Mouse (Mus musculus) kidney, embryonic 14.5 days (tissue): ENCODE measurements around the gene Ankrd13b. TPM values are rescaled to one million over a fixed set of nuclear protein-coding genes. Genes with fewer than 3 reads are reported as not detected.

ENCODE experiments used
- ATAC-seq: fragments of 200-750 bp; cut with Nextera tagmentation; 2 replicates; pipeline ENCODE4 v1.8.0; 2017; ENCODE audit warnings: moderate number of reproducible peaks, mild to moderate bottlenecking, moderate TSS enrichment, moderate library complexity; ENCODE audit not compliant: low FRiP score, low TSS enrichment
- H3K27ac ChIP-seq: fragments of 300-500 bp; sonication (generic); 2 replicates; pipeline ENCODE4 v1.5.1; 2014; ENCODE audit warnings: low read depth, mild to moderate bottlenecking, low read length, moderate library complexity, mixed read lengths
- H3K27me3 ChIP-seq: fragments of 300-500 bp; sonication (generic); 2 replicates; pipeline ENCODE4 v1.6.1; 2014; ENCODE audit warnings: mild to moderate bottlenecking, low read length; ENCODE audit not compliant: control insufficient read depth, insufficient read depth
- H3K36me3 ChIP-seq: fragments of 300-500 bp; sonication (generic); 2 replicates; pipeline ENCODE4 v1.6.1; 2014; ENCODE audit warnings: low read length, mixed read lengths; ENCODE audit not compliant: control insufficient read depth, insufficient read depth
- H3K4me1 ChIP-seq: fragments of 300-500 bp; sonication (generic); 2 replicates; pipeline ENCODE4 v1.6.1; 2014; ENCODE audit warnings: low read length, mixed read lengths; ENCODE audit not compliant: control insufficient read depth, insufficient read depth
- H3K4me2 ChIP-seq: fragments of 300-500 bp; sonication (generic); replicated peaks from 2 replicates; pipeline ENCODE4 v1.6.1; 2014; ENCODE audit warnings: low read depth, mild to moderate bottlenecking, low read length
- H3K4me3 ChIP-seq: fragments of 300-500 bp; sonication (generic); 2 replicates; pipeline ENCODE4 v1.5.1; 2014; ENCODE audit warnings: mild to moderate bottlenecking, low read length
- H3K9ac ChIP-seq: fragments of 300-500 bp; sonication (generic); 2 replicates; pipeline ENCODE4 v1.6.1; 2014; ENCODE audit warnings: low read depth, mild to moderate bottlenecking, low read length, moderate library complexity
- H3K9me3 ChIP-seq: fragments of 300-500 bp; sonication (generic); 2 replicates; pipeline ENCODE4 v1.6.1; 2016; ENCODE audit warnings: low read length; ENCODE audit not compliant: control insufficient read depth
- WGBS: fragments of 180-500 bp; shearing (Covaris S2); extraction: QIAGEN DNeasy Blood & Tissue Kit; methylation state at CpG from one replicate; pipeline ENCODE4 v1.1.7; 2014; 5-methylcytosine and 5-hydroxymethylcytosine counted together
- polyA plus RNA-seq: library from polyadenylated mRNA; unstranded; fragments of >200 nt; fragmentation: Nextera tagmentation; extraction: Ambion mirVana; gene quantifications from 2 replicates; pipeline ENCODE4 v1.2.1, GENCODE M21; 2014

Gene Ankrd13b
- polyA plus RNA-seq, 1 experiment from 2014 or later, result 8.6 TPM

- no peak overlapping the region for H3K4me2 ChIP-seq
- no peaks in the 10 kb centered on the region for H3K9me3 ChIP-seq
- WGBS, result 87% methylated on average over 9 of the region's 9 CpGs
- no peak overlapping the region for H3K9ac ChIP-seq
- no peak for ATAC-seq
- peaks cover 35% of the 10 kb centered on the region for H3K27me3 ChIP-seq
- no peak overlapping the region for H3K4me3 ChIP-seq
- H3K27ac ChIP-seq, result no peak overlapping the region
- peaks cover 5% of the 10 kb centered on the region for H3K4me1 ChIP-seq
- H3K36me3 ChIP-seq, result peaks cover 26% of the 10 kb centered on the region
Observed at GRCm38 (mm10) chr11:77468397-77468796, 21.1 kb downstream of the Ankrd13b start.

- Histone ChIP-seq H3K27ac (no peak overlapping the region), H3K9ac (no peak overlapping the region), H3K4me1 (peaks cover 7% of the 10 kb centered on the region), H3K4me2 (peak overlapping the region; percentile 34), H3K36me3 (peaks cover 21% of the 10 kb centered on the region), H3K9me3 (no peaks in the 10 kb centered on the region), H3K4me3 (no peak overlapping the region; the same call in 1 of the 2 replicates), H3K27me3 (peaks cover 38% of the 10 kb centered on the region)
- 15% methylated on average over 20 of the region's 20 CpGs for WGBS
- ATAC-seq, result peak; percentile 36; the same call in 1 of the 2 replicates
Observed at GRCm38 (mm10) chr11:77467784-77468183, 21.7 kb downstream of the Ankrd13b start.

DNA sequence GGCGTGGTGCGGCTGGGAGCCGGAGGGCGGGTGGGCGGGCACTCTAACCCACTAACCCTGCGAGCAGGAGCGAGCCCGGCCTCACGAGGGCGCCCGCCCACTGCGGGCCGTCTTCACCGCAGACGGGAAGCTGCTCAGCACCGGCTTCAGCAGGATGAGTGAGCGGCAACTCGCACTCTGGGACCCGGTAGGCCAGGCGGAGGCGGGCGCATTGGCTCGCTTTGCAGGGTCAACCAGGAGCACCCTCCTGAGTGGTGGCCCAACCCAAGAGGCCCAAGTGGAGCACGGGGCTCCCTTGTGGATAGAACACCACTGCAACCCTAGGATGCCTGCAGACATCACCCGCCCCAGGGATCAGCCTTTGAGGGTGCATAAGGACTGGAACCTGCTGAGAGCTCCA is 22.3 kb downstream of the Ankrd13b start:
- H3K4me3 ChIP-seq, result peak overlapping the region; percentile 8; the same call in 1 of the 2 replicates
- H3K4me2 ChIP-seq, result peak overlapping the region; percentile 25; the same call in 1 of the 2 replicates
- H3K9ac ChIP-seq, result no peak overlapping the region
- 2% methylated on average over 25 of the region's 25 CpGs for WGBS
- H3K27ac ChIP-seq, result no peak overlapping the region
- ATAC-seq, result peak; percentile 28; the same call in 1 of the 2 replicates
- H3K9me3 ChIP-seq, result no peaks in the 10 kb centered on the region
- H3K27me3 ChIP-seq, result peaks cover 42% of the 10 kb centered on the region
- peaks cover 14% of the 10 kb centered on the region for H3K36me3 ChIP-seq
- peaks cover 12% of the 10 kb centered on the region for H3K4me1 ChIP-seq

- no peak for ATAC-seq
- H3K4me2 ChIP-seq, result peak overlapping the region; percentile 25; the same call in 1 of the 2 replicates
Observed at GRCm38 (mm10) chr11:77466544-77466943, 22.9 kb downstream of the Ankrd13b start.

DNA sequence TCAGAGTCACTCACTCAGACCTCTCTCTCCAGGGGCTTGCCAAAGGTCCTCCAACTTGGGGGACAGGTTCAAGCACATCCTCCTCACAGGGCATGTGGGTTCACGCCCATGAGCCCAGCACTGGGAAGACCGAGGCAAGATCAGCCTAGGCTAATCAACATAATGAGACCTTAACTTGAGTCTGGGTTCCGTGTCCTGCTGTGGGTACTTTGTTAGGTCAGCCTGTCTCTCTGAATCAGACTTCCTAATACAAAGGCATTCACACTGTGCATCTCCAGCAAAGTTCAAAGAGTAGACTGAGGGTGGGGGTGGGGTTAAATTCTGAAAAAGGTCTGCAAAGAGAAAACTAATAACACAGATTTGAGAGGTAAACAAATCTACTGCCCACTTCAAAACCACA is 24.4 kb downstream of the Ankrd13b start:
- no peak for ATAC-seq
- Histone ChIP-seq H3K36me3 (no peaks in the 10 kb centered on the region), H3K9me3 (no peaks in the 10 kb centered on the region), H3K9ac (no peak overlapping the region), H3K4me1 (peaks cover 17% of the 10 kb centered on the region), H3K4me3 (no peak overlapping the region), H3K27ac (no peak overlapping the region), H3K4me2 (no peak overlapping the region), H3K27me3 (peaks cover 50% of the 10 kb centered on the region)
- WGBS, result 62% methylated on average over 3 of the region's 3 CpGs

More at GRCm38 (mm10) chr11:77466544-77466943, 22.9 kb downstream of the Ankrd13b start:
- WGBS, result 31% methylated on average over 9 of the region's 9 CpGs
- H3K9me3 ChIP-seq, result no peaks in the 10 kb centered on the region
- H3K9ac ChIP-seq, result no peak overlapping the region
- peaks cover 46% of the 10 kb centered on the region for H3K27me3 ChIP-seq
- peaks cover 8% of the 10 kb centered on the region; the same call in 1 of the 2 replicates for H3K36me3 ChIP-seq
- no peak overlapping the region for H3K4me3 ChIP-seq
- H3K4me1 ChIP-seq, result peaks cover 17% of the 10 kb centered on the region
- H3K27ac ChIP-seq, result no peak overlapping the region

GRCm38 (mm10) chr11:77464684-77465083 is 24.8 kb downstream of the Ankrd13b start:
- Histone ChIP-seq H3K27me3 (peaks cover 50% of the 10 kb centered on the region), H3K36me3 (no peaks in the 10 kb centered on the region), H3K4me1 (peaks cover 17% of the 10 kb centered on the region), H3K4me2 (no peak overlapping the region), H3K4me3 (no peak overlapping the region), H3K9me3 (no peaks in the 10 kb centered on the region), H3K9ac (no peak overlapping the region), H3K27ac (no peak overlapping the region)
- 43% methylated on average over 4 of the region's 4 CpGs for WGBS
- no peak for ATAC-seq

GRCm38 (mm10) chr11:77463786-77464185 is 25.7 kb downstream of the Ankrd13b start:
- ATAC-seq, result no peak
- H3K9me3 ChIP-seq, result no peaks in the 10 kb centered on the region
- no peak overlapping the region for H3K4me2 ChIP-seq
- H3K27ac ChIP-seq, result no peak overlapping the region
- 72% methylated on average over 10 of the region's 10 CpGs for WGBS
- no peaks in the 10 kb centered on the region for H3K36me3 ChIP-seq
- peaks cover 17% of the 10 kb centered on the region for H3K4me1 ChIP-seq
- no peak overlapping the region for H3K9ac ChIP-seq
- no peak overlapping the region for H3K4me3 ChIP-seq
- H3K27me3 ChIP-seq, result peaks cover 50% of the 10 kb centered on the region

GRCm38 (mm10) chr11:77463101-77463445 is 26.4 kb downstream of the Ankrd13b start:
- Histone ChIP-seq H3K9me3 (no peaks in the 10 kb centered on the region), H3K9ac (no peak overlapping the region), H3K4me3 (peak overlapping the region; percentile 46; the same call in 1 of the 2 replicates), H3K4me1 (peaks cover 17% of the 10 kb centered on the region), H3K36me3 (no peaks in the 10 kb centered on the region), H3K27ac (no peak overlapping the region), H3K4me2 (peak overlapping the region; percentile 96), H3K27me3 (peaks cover 48% of the 10 kb centered on the region)
- 36% methylated on average over 8 of the region's 8 CpGs for WGBS
- no peak for ATAC-seq

- Histone ChIP-seq H3K9ac (peak within 1 kb of the TSS; percentile 54), H3K4me1 (peaks cover 13% of the 10 kb centered on the region), H3K27me3 (peaks cover 42% of the 10 kb centered on the region), H3K4me2 (peak within 1 kb of the TSS; percentile 96), H3K4me3 (peak within 1 kb of the TSS; percentile 46), H3K9me3 (no peaks in the 10 kb centered on the region), H3K27ac (no peak within 1 kb of the TSS), H3K36me3 (no peaks in the 10 kb centered on the region)
- WGBS, result under 1% methylated on average over 59 of the region's 73 CpGs
- ATAC-seq, result peak; percentile 88
Observed at GRCm38 (mm10) chr11:77462283-77463100, 27.0 kb downstream of the Ankrd13b start, which contains the start of gene Coro6. Gene Coro6 (plus strand): TSS chr11:77462411.
